Mouse (Mus musculus) left cerebral cortex, adult 11 months (tissue): ENCODE measurements around the gene Lrrn2.
"Not testable (repeated sequence)": the region's sequence is repeated elsewhere in the genome, so short reads cannot be mapped to it uniquely, and the experiment has no call there.

Source experiments
- DNase-seq: peaks from one replicate; pipeline ENCODE4 v3.0.0; 2022; ENCODE audit warnings: low spot score

Lrrn2 gene

GRCm38 (mm10) chr1:132930291-132930690 is 50.2 kb downstream of the Lrrn2 start:
- no peak for DNase-seq

- DNase-seq = no peak
These were observed 52.3 kb downstream of the Lrrn2 start for GRCm38 (mm10) chr1:132932421-132932820.

- peak; percentile 47 for DNase-seq
These were observed 54.8 kb downstream of the Lrrn2 start for GRCm38 (mm10) chr1:132934856-132935255.

- DNase-seq = no peak
These were observed 57.4 kb downstream of the Lrrn2 start for GRCm38 (mm10) chr1:132937296-132938030.

GRCm38 (mm10) chr1:132938975-132939374 is 58.9 kb downstream of the Lrrn2 start:
- DNase-seq = no peak

- no peak for DNase-seq
These were observed 65.8 kb downstream of the Lrrn2 start for GRCm38 (mm10) chr1:132945826-132946225.

GRCm38 (mm10) chr1:132947811-132948210 is 67.7 kb downstream of the Lrrn2 start:
- DNase-seq = no peak

GRCm38 (mm10) chr1:132956809-132957208 is 76.7 kb downstream of the Lrrn2 start:
- DNase-seq = no peak

- DNase-seq = no peak
These were observed 81.7 kb downstream of the Lrrn2 start for GRCm38 (mm10) chr1:132961751-132962150.

- no peak for DNase-seq
These were observed 84.0 kb downstream of the Lrrn2 start for GRCm38 (mm10) chr1:132964106-132964505.

GRCm38 (mm10) chr1:132964691-132965090 is 84.6 kb downstream of the Lrrn2 start:
- no peak for DNase-seq

- DNase-seq = no peak
These were observed 88.6 kb downstream of the Lrrn2 start for GRCm38 (mm10) chr1:132968659-132969058.

- no peak for DNase-seq
These were observed 97.3 kb downstream of the Lrrn2 start for GRCm38 (mm10) chr1:132977402-132977801.

- DNase-seq = no peak
These were observed 101.2 kb downstream of the Lrrn2 start for GRCm38 (mm10) chr1:132981232-132981631.

GRCm38 (mm10) chr1:132982728-132983127 is 102.7 kb downstream of the Lrrn2 start:
- peak; percentile 60 for DNase-seq

GRCm38 (mm10) chr1:132988556-132989459 is 108.7 kb downstream of the Lrrn2 start:
- DNase-seq = not testable (repeated sequence)
